Mouse (Mus musculus): ENCODE measurements around the gene Unc93b1. TPM values are rescaled to one million over a fixed set of nuclear protein-coding genes. Genes with fewer than 3 reads are reported as not detected.

Gene Unc93b1
- polyA plus RNA-seq, 1 experiment from 2014 or later = 651 TPM

- Histone ChIP-seq H3K79me2 (ENCODE audit: inconsistent target) (peaks cover 94% of the 10 kb centered on the region), H3K4me3 (ENCODE audit: inconsistent target) (peak overlapping the region; percentile 76), H3K36me3 (ENCODE audit: inconsistent target) (peaks cover 40% of the 10 kb centered on the region), H3K27ac (peak overlapping the region; percentile 100)
- WGBS (ENCODE audit: missing documents) = 0% methylated on average over 10 of the region's 10 CpGs
Observed at GRCm38 (mm10) chr19:3906326-3906725, 28.7 kb upstream of the Unc93b1 start.

- WGBS (ENCODE audit: missing documents) = 4% methylated on average over 35 of the region's 36 CpGs
- peaks cover 92% of the 10 kb centered on the region for H3K79me2 ChIP-seq (ENCODE audit: inconsistent target)
- peaks cover 33% of the 10 kb centered on the region; the same call in 1 of the 2 replicates for H3K36me3 ChIP-seq (ENCODE audit: inconsistent target)
- peak within 1 kb of the TSS; percentile 100 for H3K27ac ChIP-seq
- H3K4me3 ChIP-seq (ENCODE audit: inconsistent target) = peak within 1 kb of the TSS; percentile 76
Observed at GRCm38 (mm10) chr19:3906795-3907786, 27.9 kb upstream of the Unc93b1 start, which contains the start of gene Tcirg1. Gene Tcirg1 (minus strand): TSS chr19:3907133.

GRCm38 (mm10) chr19:3907876-3908660, 26.9 kb upstream of the Unc93b1 start:
- Histone ChIP-seq H3K36me3 (ENCODE audit: inconsistent target) (peaks cover 27% of the 10 kb centered on the region; the same call in 1 of the 2 replicates), H3K27ac (peak overlapping the region; percentile 100), H3K4me3 (ENCODE audit: inconsistent target) (peak overlapping the region; percentile 76), H3K79me2 (ENCODE audit: inconsistent target) (peaks cover 83% of the 10 kb centered on the region)
- 37% methylated on average over 8 of the region's 8 CpGs for WGBS (ENCODE audit: missing documents)

GRCm38 (mm10) chr19:3910206-3910605, 24.8 kb upstream of the Unc93b1 start:
- Histone ChIP-seq H3K4me3 (ENCODE audit: inconsistent target) (no peak overlapping the region), H3K27ac (peak overlapping the region; percentile 100), H3K79me2 (ENCODE audit: inconsistent target) (peaks cover 70% of the 10 kb centered on the region), H3K36me3 (ENCODE audit: inconsistent target) (peaks cover 16% of the 10 kb centered on the region; the same call in 1 of the 2 replicates)
- WGBS (ENCODE audit: missing documents) = 73% methylated on average over 5 of the region's 5 CpGs

GRCm38 (mm10) chr19:3912337-3913204, 22.4 kb upstream of the Unc93b1 start, which contains the start of gene Ndufs8:
Gene Ndufs8 (minus strand): TSS chr19:3912774.
- Histone ChIP-seq H3K4me3 (ENCODE audit: inconsistent target) (peak within 1 kb of the TSS; percentile 62), H3K27ac (peak within 1 kb of the TSS; percentile 100), H3K79me2 (ENCODE audit: inconsistent target) (peaks cover 49% of the 10 kb centered on the region), H3K36me3 (ENCODE audit: inconsistent target) (peaks cover 26% of the 10 kb centered on the region; the same call in 1 of the 2 replicates)
- under 1% methylated on average over 43 of the region's 43 CpGs for WGBS (ENCODE audit: missing documents)

GRCm38 (mm10) chr19:3913692-3914091, 21.3 kb upstream of the Unc93b1 start:
- H3K4me3 ChIP-seq (ENCODE audit: inconsistent target) = peak overlapping the region; percentile 62
- 81% methylated on average over 8 of the region's 8 CpGs for WGBS (ENCODE audit: missing documents)
- peak overlapping the region; percentile 100 for H3K27ac ChIP-seq
- peaks cover 33% of the 10 kb centered on the region; the same call in 1 of the 2 replicates for H3K36me3 ChIP-seq (ENCODE audit: inconsistent target)
- H3K79me2 ChIP-seq (ENCODE audit: inconsistent target) = peaks cover 41% of the 10 kb centered on the region

- WGBS (ENCODE audit: missing documents) = 3% methylated on average over 4 of the region's 5 CpGs
- peaks cover 33% of the 10 kb centered on the region for H3K79me2 ChIP-seq (ENCODE audit: inconsistent target)
- H3K36me3 ChIP-seq (ENCODE audit: inconsistent target) = peaks cover 34% of the 10 kb centered on the region; the same call in 1 of the 2 replicates
- peak overlapping the region; percentile 100 for H3K27ac ChIP-seq
- H3K4me3 ChIP-seq (ENCODE audit: inconsistent target) = no peak overlapping the region
Observed at GRCm38 (mm10) chr19:3914535-3914934, 20.5 kb upstream of the Unc93b1 start.

GRCm38 (mm10) chr19:3916727-3917126, 18.3 kb upstream of the Unc93b1 start:
- 86% methylated on average over 11 of the region's 11 CpGs for WGBS (ENCODE audit: missing documents)
- peaks cover 50% of the 10 kb centered on the region for H3K36me3 ChIP-seq (ENCODE audit: inconsistent target)
- peaks cover 11% of the 10 kb centered on the region for H3K79me2 ChIP-seq (ENCODE audit: inconsistent target)
- H3K4me3 ChIP-seq (ENCODE audit: inconsistent target) = no peak overlapping the region
- H3K27ac ChIP-seq = no peak overlapping the region

GRCm38 (mm10) chr19:3919928-3920327, 15.1 kb upstream of the Unc93b1 start:
- Histone ChIP-seq H3K27ac (no peak overlapping the region), H3K4me3 (ENCODE audit: inconsistent target) (no peak overlapping the region), H3K79me2 (ENCODE audit: inconsistent target) (peaks cover 8% of the 10 kb centered on the region; the same call in 1 of the 2 replicates), H3K36me3 (ENCODE audit: inconsistent target) (peaks cover 53% of the 10 kb centered on the region)

- WGBS (ENCODE audit: missing documents) = 39% methylated on average over 9 of the region's 10 CpGs
- H3K27ac ChIP-seq = peak overlapping the region; percentile 78
- peaks cover 37% of the 10 kb centered on the region for H3K79me2 ChIP-seq (ENCODE audit: inconsistent target)
- no peak overlapping the region for H3K4me3 ChIP-seq (ENCODE audit: inconsistent target)
- peaks cover 40% of the 10 kb centered on the region for H3K36me3 ChIP-seq (ENCODE audit: inconsistent target)
Observed at GRCm38 (mm10) chr19:3922661-3923371, 12.2 kb upstream of the Unc93b1 start.

GRCm38 (mm10) chr19:3923586-3923985, 11.4 kb upstream of the Unc93b1 start:
- WGBS (ENCODE audit: missing documents) = 41% methylated on average over 13 of the region's 13 CpGs
- peak overlapping the region; percentile 78 for H3K27ac ChIP-seq
- H3K36me3 ChIP-seq (ENCODE audit: inconsistent target) = peaks cover 33% of the 10 kb centered on the region
- no peak overlapping the region for H3K4me3 ChIP-seq (ENCODE audit: inconsistent target)
- H3K79me2 ChIP-seq (ENCODE audit: inconsistent target) = peaks cover 43% of the 10 kb centered on the region

- Histone ChIP-seq H3K27ac (peak overlapping the region; percentile 78), H3K4me3 (ENCODE audit: inconsistent target) (no peak overlapping the region), H3K36me3 (ENCODE audit: inconsistent target) (peaks cover 27% of the 10 kb centered on the region), H3K79me2 (ENCODE audit: inconsistent target) (peaks cover 49% of the 10 kb centered on the region)
- WGBS (ENCODE audit: missing documents) = 79% methylated on average over 8 of the region's 8 CpGs
Observed at GRCm38 (mm10) chr19:3924190-3924589, 10.8 kb upstream of the Unc93b1 start.

GRCm38 (mm10) chr19:3924868-3925267, 10.1 kb upstream of the Unc93b1 start:
- Histone ChIP-seq H3K4me3 (ENCODE audit: inconsistent target) (no peak overlapping the region), H3K36me3 (ENCODE audit: inconsistent target) (peaks cover 21% of the 10 kb centered on the region), H3K79me2 (ENCODE audit: inconsistent target) (peaks cover 49% of the 10 kb centered on the region), H3K27ac (peak overlapping the region; percentile 78)
- 95% methylated on average over 7 of the region's 7 CpGs for WGBS (ENCODE audit: missing documents)

Measured in macrophage (primary cell).